Mouse (Mus musculus) C2C12 (cell line): ENCODE data around the gene Gli2.

Experiments used
- CTCF ChIP-seq: IDR thresholded peaks from one replicate; pipeline ENCODE4 v1.5.1; 2011; ENCODE audit not compliant: control insufficient read depth, insufficient read depth, insufficient read length
- MAX ChIP-seq: IDR thresholded peaks from one replicate; pipeline ENCODE4 v1.6.1; 2011; ENCODE audit warnings: mild to moderate bottlenecking, control low read depth
- MYOG ChIP-seq: IDR thresholded peaks from one replicate; pipeline ENCODE4 v1.6.1; 2011; ENCODE audit not compliant: control insufficient read depth, insufficient read length; ENCODE audit errors: extremely low read depth
- USF1 ChIP-seq: IDR thresholded peaks from one replicate; pipeline ENCODE4 v1.6.1; 2011; ENCODE audit warnings: low read depth, mild to moderate bottlenecking, control low read depth, moderate library complexity

DNA sequence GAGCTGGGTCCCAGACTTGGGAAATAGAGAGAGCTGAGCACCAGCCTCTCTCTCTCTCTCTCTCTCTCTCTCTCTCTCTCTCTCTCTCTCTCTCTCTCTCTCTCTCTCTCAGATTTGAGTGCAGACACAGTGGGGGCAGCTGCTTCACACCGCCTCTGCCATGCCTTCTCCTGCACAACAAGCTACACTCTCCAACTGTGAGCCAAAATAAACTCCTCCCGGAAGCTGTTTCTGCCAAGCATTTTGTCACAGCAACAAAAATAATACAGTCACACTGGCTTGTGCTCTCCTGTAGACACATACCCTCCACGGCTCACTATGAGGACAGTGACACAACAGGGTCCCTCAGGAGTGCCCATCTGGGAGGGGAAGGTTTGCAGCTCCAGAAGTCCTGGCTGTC, 36.6 kb downstream of the Gli2 start:
- TF ChIP-seq CTCF (no peak), MYOG (no peak), USF1 (no peak), MAX (no peak)
